Mouse (Mus musculus): Measurements from ENCODE around the gene Gm28553.
"Not testable (repeated sequence)": the region's sequence is repeated elsewhere in the genome, so short reads cannot be mapped to it uniquely, and the experiment has no call there.

Gene Gm28553

DNA sequence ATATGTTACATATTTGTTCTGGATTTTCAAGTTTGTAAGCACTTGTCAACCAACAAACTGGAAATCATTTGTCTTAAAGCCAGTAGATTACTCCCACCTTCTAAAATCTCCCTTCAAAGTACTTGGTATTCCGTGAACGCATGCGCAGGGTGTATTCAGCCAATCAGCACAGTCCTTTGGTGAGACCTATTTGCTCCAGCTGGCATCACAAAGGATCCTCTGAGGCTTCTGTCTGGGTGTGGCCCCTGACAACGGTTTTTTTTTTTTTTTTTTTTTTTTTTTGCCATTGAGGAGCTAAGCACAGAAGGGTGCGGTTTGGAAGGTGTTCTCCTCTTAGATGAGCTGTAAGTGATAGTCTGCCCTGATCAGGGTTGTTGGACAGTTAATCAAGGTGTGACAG, at the start of gene Gm28553:
Gene Gm28553 (plus strand): TSS at position 301 of the 400 bp plus-strand sequence.
- not testable (repeated sequence) for DNase-seq (ENCODE audit: low spot score)
